Mouse (Mus musculus) adrenal gland, postnatal 10 days (tissue): ENCODE measurements around the gene Abcf1. TPM values are rescaled to one million over a fixed set of nuclear protein-coding genes. Genes with fewer than 3 reads are reported as not detected.
"Not testable (repeated sequence)": the region's sequence is repeated elsewhere in the genome, so short reads cannot be mapped to it uniquely, and the experiment has no call there.

ENCODE experiments used
- DNase-seq: peaks from one replicate; pipeline ENCODE4 v3.0.0; 2021; ENCODE audit warnings: mixed read lengths
- long read RNA-seq, 2 experiments: library from polyadenylated mRNA; stranded (forward); transcript quantifications; one replicate each; pipeline ENCODE4 v2.0.0; 2021
- total RNA-seq, 2 experiments: library from RNA; stranded (reverse); gene quantifications; 2 replicates each; pipeline ENCODE4 v1.2.3; 2021

Gene Abcf1
- total RNA-seq, result 10 to 100 TPM; 72.7 to 78.3 TPM
- long read RNA-seq, experiment 1, transcript Abcf1-205 (4 exons, 855 nt), result minor isoform, 8 of 184 reads
- long read RNA-seq, experiment 1, transcript Abcf1-201 (23 exons, 3,161 nt), result major isoform, 110 of 184 reads
- long read RNA-seq, experiment 1, partial matches to known transcripts, result 39 of 184 reads
- long read RNA-seq, experiment 1, other reads (novel, unspliced or antisense), result 27 of 184 reads
- long read RNA-seq, experiment 2, transcript Abcf1-201 (23 exons, 3,161 nt), result major isoform, 86 of 125 reads
- long read RNA-seq, experiment 2, transcript Abcf1-205 (4 exons, 855 nt), result minor isoform, 16 of 125 reads
- long read RNA-seq, experiment 2, partial matches to known transcripts, result 12 of 125 reads
- long read RNA-seq, experiment 2, other reads (novel, unspliced or antisense), result 11 of 125 reads

DNA sequence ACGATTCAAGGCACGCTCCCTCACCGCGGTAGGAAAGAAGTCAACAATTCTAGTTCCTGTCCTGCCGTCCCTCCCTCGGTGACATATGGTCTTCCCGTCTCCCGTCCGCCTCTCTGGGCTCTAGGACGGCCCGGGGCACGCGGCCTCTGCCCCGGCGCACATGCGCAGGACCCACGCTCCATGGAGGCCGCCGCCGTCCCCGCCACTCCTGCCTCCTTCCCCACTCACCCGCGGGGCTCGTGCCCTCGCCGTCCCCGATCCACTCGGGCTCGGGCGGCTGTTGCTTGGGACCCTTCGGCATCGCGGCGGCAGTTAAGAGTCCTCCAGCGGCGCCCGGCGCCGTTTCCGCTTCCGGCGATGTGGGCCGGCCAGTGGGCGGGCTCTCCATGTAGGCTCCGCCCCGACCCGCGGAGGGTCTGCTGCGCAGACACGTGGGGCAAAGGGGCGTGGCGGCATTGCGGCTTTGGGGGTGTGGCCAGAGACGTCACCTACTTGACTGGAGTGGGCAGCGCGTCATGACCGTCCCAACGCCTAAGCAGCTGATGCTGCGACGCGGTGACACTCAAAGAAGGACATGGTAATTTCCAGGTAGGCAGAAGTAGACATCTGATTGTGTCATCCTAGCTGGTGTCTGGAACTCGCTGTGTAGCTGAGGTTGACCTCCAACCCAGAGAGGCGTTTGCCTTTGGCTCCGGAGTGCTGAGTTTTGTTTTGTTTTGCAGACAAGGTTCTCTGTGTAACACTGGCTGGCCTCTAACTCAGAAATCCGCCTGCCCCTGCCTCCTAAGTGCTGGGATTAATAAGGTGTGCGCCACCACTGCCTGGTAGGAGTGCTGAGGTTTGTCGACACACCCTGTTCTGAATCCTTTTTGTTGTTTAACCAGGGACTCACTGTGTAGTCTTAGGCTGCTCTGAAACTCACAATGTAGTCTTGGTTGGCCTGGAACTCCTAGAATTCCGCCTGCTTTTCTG, at the start of gene Abcf1:
TSS of gene Abcf1 (minus strand) at position 344 of the 972 bp plus-strand sequence.
- peak; percentile 100 for DNase-seq

DNA sequence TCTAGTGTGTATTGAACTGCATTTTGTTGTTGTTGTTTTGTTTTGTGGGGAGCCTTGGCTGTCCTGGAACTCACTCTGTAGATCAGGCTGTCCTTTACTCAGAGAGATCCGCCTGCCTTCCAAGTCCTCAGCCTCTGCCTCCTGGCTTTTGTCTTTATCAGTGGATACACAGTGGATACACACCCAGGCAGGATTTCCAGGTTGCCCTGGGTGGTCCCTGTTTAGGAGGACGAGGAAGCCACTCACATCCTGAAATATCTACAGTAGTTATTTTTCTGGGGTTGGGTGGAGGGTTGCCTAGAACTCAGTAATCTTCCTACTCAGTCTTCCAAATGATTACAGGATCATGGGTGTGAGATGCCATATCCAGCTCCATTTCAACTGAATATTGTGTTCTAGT, 49.4 kb upstream of the Abcf1 start:
- DNase-seq, result peak; percentile 15

DNA sequence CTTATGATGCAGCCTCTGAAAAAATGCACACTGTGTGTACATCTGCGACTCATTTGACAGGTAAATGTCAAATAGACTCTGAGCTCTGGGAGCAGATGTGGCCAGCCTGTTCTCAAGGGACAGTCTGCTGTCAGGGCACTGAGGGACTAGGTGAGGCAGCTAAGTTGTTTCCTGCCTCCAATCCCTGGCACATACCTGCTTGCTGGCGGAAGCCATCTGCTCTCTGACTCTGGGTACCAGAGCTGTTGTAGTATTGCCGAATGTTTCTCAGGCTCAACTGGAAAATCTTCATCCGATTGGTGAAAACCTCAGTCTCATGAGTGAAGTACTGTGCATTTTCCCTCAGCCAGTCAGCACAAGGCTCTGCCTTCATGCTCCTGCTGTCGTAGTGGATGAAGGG, 47.5 kb upstream of the Abcf1 start:
- no peak for DNase-seq

- no peak for DNase-seq
These were observed 45.4 kb upstream of the Abcf1 start for GRCm38 (mm10) chr17:36014977-36015376.

DNA sequence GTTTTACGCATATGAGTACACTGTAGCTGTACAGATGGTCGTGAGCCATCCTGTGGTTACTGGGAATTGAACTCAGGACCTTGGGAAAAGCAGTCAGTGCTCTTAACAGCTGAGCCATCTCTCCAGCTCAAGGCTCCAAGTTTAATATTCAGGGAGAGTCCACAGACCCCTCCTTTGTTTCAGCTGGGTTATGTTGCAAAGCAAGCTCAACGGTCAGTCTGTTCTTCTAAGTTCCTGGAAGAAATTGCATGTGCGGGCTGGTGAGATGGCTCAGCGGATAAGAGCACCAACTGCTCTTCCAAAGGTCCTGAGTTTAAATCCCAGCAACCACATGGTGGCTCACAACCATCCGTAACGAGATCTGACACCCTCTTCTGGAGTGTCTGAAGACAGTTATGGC, 34.8 kb upstream of the Abcf1 start:
- DNase-seq, result not testable (repeated sequence)

DNA sequence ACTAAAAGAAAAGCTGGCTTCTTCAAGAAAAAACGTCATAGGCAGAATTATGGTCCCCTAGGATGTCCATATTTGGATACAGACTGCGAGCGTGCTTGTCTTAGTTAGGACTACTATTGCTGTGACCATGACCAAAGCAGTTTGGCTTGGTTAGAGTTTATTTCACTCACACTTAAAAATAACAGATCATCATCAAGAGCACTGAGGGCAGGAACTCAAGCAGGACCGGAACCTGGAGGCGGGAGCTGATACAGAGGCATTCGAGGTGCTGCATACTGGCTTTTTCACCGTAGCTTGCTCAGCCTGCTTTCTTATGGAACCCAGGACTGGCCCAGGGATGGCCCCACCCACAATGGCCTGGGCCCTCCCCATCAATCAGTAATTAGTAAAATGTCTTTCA, 33.8 kb upstream of the Abcf1 start:
- no peak for DNase-seq

GRCm38 (mm10) chr17:36001966-36002365, 32.4 kb upstream of the Abcf1 start:
- no peak for DNase-seq

- no peak for DNase-seq
These were observed 31.7 kb upstream of the Abcf1 start for GRCm38 (mm10) chr17:36001121-36001897.

DNA sequence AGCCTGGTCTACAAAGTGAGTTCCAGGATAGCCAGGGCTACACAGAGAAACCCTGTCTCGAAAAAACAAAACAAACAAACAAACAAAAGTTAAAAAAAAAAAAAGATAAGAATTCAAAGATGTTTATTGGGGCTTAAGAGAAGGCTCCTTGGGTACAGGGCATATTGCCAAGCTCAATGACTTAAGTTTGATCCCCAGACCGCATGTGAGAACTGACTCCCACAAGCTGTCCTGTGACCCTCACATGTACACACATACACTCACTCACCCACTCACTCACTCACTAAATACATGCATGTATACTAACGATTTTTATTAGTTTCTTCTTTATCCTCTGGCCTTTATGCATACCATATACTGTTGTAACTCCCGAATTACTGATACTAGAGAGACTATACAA, 30.8 kb upstream of the Abcf1 start:
- no peak for DNase-seq

DNA sequence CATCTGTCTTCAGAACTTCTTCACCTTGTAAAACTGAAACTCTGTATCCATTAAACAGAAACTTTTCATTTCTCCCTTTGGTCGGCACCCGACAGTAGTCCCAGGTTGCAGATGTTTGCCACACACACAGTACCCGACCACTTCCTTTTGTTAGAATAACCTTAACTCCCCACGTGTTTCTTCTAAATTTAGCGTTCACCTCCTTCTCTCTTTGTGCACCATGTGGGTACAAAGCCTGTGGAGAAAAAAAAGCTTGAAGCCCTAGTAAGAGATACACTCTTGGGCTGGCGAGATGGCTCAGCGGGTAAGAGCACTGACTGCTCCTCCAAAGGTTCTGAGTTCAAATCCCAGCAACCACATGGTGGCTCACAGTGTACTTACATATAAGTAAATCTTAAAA, 29.8 kb upstream of the Abcf1 start:
- no peak for DNase-seq

DNA sequence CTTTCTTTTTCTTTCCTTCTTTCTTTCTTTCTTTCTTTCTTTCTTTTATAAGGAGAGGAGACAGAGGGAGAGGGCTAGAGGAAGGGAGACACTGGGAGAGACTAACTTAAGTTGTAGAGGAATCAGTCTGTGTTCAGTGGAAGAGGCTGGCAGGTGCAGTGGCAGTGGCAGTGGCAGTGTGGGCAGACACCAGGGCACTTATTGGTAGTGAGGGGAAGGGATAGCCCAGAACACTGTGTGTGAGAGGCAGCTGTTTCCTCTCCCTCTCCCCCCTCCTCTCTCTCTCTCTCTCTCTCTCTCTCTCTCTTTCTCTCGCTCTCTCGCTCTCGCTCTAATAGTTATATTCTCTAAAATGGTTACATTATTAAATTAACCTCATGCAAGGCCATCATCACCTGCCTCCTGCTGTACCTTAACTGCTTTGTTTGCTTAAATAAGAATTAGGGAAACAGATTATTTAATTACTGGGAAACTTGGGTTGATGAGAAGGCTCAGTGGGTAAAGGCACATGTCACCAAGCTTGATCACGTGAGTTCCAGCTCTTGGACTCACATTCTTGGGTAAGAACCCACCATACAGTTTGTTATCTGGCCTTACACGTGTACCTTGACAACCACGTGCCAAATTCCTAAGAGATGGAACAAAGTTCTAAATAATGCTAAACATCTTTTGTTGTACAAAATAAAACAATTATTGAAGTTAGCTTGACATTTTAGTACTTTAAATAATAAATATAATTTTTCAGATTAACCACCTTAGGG, 29.2 kb upstream of the Abcf1 start:
- no peak for DNase-seq

DNA sequence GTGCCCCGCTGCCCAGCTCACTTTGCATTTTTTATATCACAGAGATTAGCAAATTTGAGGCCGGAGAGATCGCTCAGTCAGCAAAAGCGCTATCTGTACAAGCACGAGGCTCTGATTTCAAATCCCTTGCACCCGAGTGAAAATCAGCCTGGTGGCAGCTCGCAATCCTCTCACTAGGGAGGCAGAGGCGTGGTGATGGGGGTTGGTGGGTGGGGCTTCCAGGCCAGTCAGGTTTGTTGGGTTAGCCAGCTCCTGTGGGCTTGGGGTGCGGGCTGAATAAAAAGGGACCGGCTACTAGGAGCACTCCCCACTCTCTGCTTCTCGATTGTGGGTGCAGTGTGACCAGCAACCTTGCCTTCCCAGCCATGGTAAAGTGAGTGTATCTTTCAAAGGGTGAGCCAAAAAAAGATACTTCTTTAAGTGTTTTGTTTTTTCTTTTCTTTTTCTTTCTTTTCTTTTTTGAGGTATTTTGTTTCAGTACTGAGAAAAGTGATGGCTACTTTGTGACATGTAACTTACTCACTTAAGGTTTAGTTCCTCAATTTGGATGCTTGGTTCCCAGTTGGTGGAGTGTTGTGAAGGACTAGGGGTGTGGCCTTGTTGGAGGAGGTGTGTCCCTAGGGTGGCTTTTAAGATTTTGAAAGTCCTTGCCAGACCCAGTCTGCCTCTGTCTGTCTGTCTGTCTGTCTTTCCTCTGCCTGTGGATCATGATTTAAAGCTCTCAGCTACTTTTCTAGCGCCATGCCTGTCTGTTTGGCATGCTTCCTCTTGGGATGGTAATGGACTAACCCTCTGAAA, 28.4 kb upstream of the Abcf1 start:
- DNase-seq, result no peak

GRCm38 (mm10) chr17:35996949-35997348, 27.4 kb upstream of the Abcf1 start:
- DNase-seq, result peak; percentile 98

DNA sequence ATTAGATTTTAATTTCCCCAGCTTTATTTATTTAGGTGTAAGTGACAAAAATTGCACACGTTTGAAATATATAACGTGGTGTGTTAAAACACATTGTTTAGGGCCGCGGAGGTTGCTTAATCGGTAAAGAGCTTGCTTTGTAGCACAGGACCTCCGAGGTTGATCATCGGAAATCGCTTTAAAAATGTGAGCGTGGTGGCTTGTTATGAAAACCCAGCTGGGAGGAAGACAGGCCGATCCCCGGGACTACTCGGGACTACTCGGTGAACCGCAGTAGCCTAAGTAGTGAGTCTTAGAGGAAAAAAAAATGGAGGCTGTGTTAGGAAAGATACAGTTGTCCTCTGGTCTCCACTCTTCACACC, 25.3 kb upstream of the Abcf1 start:
- DNase-seq, result no peak

DNA sequence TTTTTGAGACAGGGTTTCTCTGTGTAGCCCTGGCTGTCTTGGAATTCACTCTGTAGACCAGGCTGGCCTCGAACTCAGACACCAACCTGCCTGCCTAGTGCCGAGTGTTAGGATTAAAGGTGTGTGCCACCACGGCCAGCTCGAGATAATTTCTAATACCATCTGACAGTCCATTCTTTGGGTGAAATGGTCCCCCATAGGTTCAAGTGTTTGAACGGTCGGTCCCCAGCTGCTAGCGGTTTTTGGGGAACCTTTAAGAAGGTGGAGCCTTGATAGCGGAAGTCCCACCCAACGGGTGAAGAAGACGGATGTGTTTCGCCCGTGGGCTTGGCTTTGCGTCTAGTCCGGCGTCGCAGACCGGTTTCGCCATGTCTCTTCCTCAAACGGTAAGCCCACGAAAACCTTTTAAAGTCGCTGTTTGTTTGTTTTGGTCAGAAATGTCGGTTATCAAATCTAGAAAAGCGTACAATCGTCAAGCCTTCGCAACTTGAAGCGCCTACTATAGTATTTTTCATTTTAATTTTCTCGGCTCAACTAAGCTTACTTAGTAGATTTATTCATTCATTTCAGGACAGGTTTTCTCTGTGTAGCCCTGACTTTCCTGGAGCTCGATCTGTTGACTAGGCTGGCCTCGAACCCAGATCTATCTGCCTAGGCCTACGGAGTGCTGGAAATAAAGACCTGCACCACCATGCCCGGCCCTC, 24.8 kb upstream of the Abcf1 start:
- DNase-seq, result peak; percentile 87

- peak; percentile 87 for DNase-seq
These were observed 24.1 kb upstream of the Abcf1 start for GRCm38 (mm10) chr17:35993675-35994074.

- DNase-seq, result no peak
These were observed 22.2 kb upstream of the Abcf1 start for GRCm38 (mm10) chr17:35991781-35992180.

DNA sequence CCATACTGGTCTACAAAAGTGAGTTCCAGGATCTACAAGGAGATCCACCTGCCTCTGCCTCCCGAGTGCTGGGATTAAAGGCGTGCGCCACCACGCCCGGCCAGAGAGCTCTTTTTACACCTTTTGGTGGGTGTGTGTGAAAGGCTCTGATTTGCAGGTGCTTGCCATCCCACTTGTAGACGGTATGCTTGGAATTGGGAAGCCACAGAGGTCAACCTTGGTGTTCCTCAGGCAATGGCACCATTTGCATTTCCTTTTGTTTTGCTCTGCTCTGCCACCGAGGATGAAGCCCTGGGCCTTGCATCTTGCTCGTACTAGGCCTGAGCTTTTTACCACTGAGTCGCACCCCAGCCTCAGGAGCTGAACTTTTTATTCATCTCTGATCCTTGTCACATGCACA, 12.2 kb upstream of the Abcf1 start:
- DNase-seq, result no peak

GRCm38 (mm10) chr17:35980363-35980754, 10.8 kb upstream of the Abcf1 start:
- DNase-seq, result peak; percentile 74
